Mouse (Mus musculus) ES-E14 (cell line): ENCODE measurements at regions not wholly inside any gene's neighbourhood (a gene's known extent, or its start where the extent isn't known, plus 50 kb on each side); places are given as distances from the start of the nearest gene placed in this dataset.

Experiments used
- HCFC1 ChIP-seq: IDR thresholded peaks from 2 replicates; pipeline ENCODE4 v1.6.1; 2012; ENCODE audit warnings: low read length, inconsistent platforms, borderline replicate concordance; ENCODE audit not compliant: insufficient read depth
- ZC3H11A ChIP-seq: IDR thresholded peaks from 2 replicates; pipeline ENCODE4 v1.6.1; 2012; ENCODE audit warnings: low read depth, mild to moderate bottlenecking, inconsistent platforms, low read length, borderline replicate concordance
- ZNF384 ChIP-seq: IDR thresholded peaks from 2 replicates; pipeline ENCODE4 v1.6.1; 2012; ENCODE audit warnings: low read depth, low read length, inconsistent platforms

GRCm38 (mm10) chr9:112950056-112950455 lies 714.3 kb upstream of the Arpp21 start:
- TF ChIP-seq ZC3H11A (no peak), ZNF384 (no peak), HCFC1 (no peak)
